In the genomic region with DNA sequence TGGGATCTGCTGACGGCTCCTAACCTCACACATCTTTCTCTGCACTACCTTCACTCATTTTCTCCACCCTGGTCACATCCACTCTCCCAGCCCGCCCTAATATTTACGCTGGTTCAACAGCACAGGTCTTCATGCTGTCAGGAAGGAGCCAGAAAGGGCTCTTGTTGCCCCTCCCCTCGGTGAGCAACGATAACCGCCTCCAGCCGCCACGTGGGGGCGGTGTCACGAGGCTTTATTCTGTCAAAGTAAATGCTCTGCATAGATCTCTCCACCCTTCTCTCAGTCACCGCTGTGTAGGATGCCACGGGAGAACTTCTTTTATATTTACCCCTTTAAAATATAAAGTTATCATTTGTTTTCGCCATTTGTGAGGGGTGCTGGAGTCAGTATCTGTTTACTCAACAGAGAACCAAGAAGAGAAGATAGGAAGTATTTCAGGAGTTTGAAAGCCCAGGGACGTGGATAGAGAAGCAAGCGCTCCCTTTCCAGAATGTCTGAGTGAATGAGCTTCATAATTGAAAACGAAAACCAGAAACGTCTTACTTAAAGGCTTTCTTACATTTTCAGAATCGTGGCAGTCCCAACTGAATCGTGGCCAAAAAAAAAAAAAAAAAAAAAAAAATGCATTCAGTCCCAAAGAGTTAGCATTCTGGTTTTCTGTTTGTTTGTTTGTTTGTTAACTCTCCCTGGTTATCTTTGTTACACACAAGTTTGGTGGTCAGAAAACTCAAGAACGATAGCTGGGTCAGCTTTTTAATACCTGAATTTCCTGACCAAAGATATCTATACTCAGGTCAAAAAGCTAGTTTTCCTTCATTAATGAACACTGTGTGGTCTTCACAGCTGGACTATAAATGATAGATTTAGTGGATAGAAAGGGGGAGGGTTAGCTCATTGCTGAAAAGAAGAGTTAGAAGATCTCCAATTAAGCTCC, we compare ENCODE assay signal across 8 mouse cellular contexts.
A peak's percentile ranks its signal among the peaks of the same experiment; 100 is the strongest.
DNase-seq lines count a peak whose midpoint lies in the region; ATAC-seq lines count a peak whose summit lies in the region.

No protein-coding gene starts in this region.

- peak; percentile 38; the same call in 1 of the 2 replicates for ATAC-seq in frontal cortex, adult (ENCODE audit: low TSS enrichment)

- no peak for DNase-seq in frontal cortex, postnatal 25 days (ENCODE audit: low spot score in 2 of 2)
- peak; percentile 14 for DNase-seq in urinary bladder, postnatal 14 days (ENCODE audit: low spot score)
- no peak for DNase-seq in urinary bladder, postnatal 10 days (ENCODE audit: low spot score)
- peak; percentile 2 for DNase-seq in induced T-regulatory cell, adult 2 months (ENCODE audit: low read depth)
- DNase-seq in mesoderm, embryonic 11.5 days (ENCODE audit: low read depth, low spot score): peak; percentile 22
- no peak for DNase-seq in T-cell, adult 2 months (ENCODE audit: low spot score)
- DNase-seq in cerebellum, postnatal 36 days: no peak

Comparison
In these comparisons a context has a peak if more than half of its experiments do, and no peak if none do; other contexts are left out.
1. DNase-seq: peak in urinary bladder, postnatal 14 days (single experiment), induced T-regulatory cell, adult 2 months (single experiment) and mesoderm, embryonic 11.5 days (single experiment); none in frontal cortex, postnatal 25 days (0 of 2), urinary bladder, postnatal 10 days (single experiment), T-cell, adult 2 months (single experiment) and cerebellum, postnatal 36 days (0 of 2).